Mouse (Mus musculus): Measurements from ENCODE around the gene Mtmr3.

Gene Mtmr3

GRCm38 (mm10) chr11:4482641-4483040 is 112.0 kb downstream of the Mtmr3 start:
- peaks cover 15% of the 10 kb centered on the region for H3K36me3 ChIP-seq (ENCODE audit: control insufficient read depth, insufficient read depth, low read length, poor library complexity, severe bottlenecking)
- no peak for DNase-seq (ENCODE audit: low read depth, low spot score)
- no peaks in the 10 kb centered on the region for H3K27me3 ChIP-seq (ENCODE audit: control insufficient read depth, insufficient read depth, low read length, poor library complexity, severe bottlenecking)

GRCm38 (mm10) chr11:4476184-4476697 is 118.4 kb downstream of the Mtmr3 start:
- no peak for DNase-seq (ENCODE audit: low read depth, low spot score)
- no peaks in the 10 kb centered on the region; the same call in none of the 2 replicates for H3K36me3 ChIP-seq (ENCODE audit: control insufficient read depth, insufficient read depth, low read length, poor library complexity, severe bottlenecking)
- H3K27me3 ChIP-seq (ENCODE audit: control insufficient read depth, insufficient read depth, low read length, poor library complexity, severe bottlenecking), result no peaks in the 10 kb centered on the region

- DNase-seq (ENCODE audit: low read depth, low spot score), result no peak
- Histone ChIP-seq H3K36me3 (ENCODE audit: control insufficient read depth, insufficient read depth, low read length, poor library complexity, severe bottlenecking) (no peaks in the 10 kb centered on the region), H3K27me3 (ENCODE audit: control insufficient read depth, insufficient read depth, low read length, poor library complexity, severe bottlenecking) (no peaks in the 10 kb centered on the region)
Measured at GRCm38 (mm10) chr11:4472464-4473179, 122.0 kb downstream of the Mtmr3 start.

GRCm38 (mm10) chr11:4471734-4472133 is 122.9 kb downstream of the Mtmr3 start:
- H3K36me3 ChIP-seq (ENCODE audit: control insufficient read depth, insufficient read depth, low read length, poor library complexity, severe bottlenecking), result no peaks in the 10 kb centered on the region
- DNase-seq (ENCODE audit: low read depth, low spot score), result no peak

GRCm38 (mm10) chr11:4471251-4471650 is 123.4 kb downstream of the Mtmr3 start:
- no peaks in the 10 kb centered on the region for H3K36me3 ChIP-seq (ENCODE audit: control insufficient read depth, insufficient read depth, low read length, poor library complexity, severe bottlenecking)

More at GRCm38 (mm10) chr11:4471734-4472133, 122.9 kb downstream of the Mtmr3 start:
- H3K27me3 ChIP-seq (ENCODE audit: control insufficient read depth, insufficient read depth, low read length, poor library complexity, severe bottlenecking), result no peaks in the 10 kb centered on the region

GRCm38 (mm10) chr11:4469091-4469490 is 125.6 kb downstream of the Mtmr3 start:
- H3K36me3 ChIP-seq (ENCODE audit: control insufficient read depth, insufficient read depth, low read length, poor library complexity, severe bottlenecking), result no peaks in the 10 kb centered on the region
- no peak for DNase-seq (ENCODE audit: low read depth, low spot score)
- no peaks in the 10 kb centered on the region for H3K27me3 ChIP-seq (ENCODE audit: control insufficient read depth, insufficient read depth, low read length, poor library complexity, severe bottlenecking)

More at GRCm38 (mm10) chr11:4471251-4471650, 123.4 kb downstream of the Mtmr3 start:
- DNase-seq (ENCODE audit: low read depth, low spot score), result no peak
- H3K27me3 ChIP-seq (ENCODE audit: control insufficient read depth, insufficient read depth, low read length, poor library complexity, severe bottlenecking), result no peaks in the 10 kb centered on the region

GRCm38 (mm10) chr11:4467436-4467835 is 127.2 kb downstream of the Mtmr3 start:
- DNase-seq (ENCODE audit: low read depth, low spot score), result no peak
- no peaks in the 10 kb centered on the region for H3K36me3 ChIP-seq (ENCODE audit: control insufficient read depth, insufficient read depth, low read length, poor library complexity, severe bottlenecking)
- H3K27me3 ChIP-seq (ENCODE audit: control insufficient read depth, insufficient read depth, low read length, poor library complexity, severe bottlenecking), result no peaks in the 10 kb centered on the region

- Histone ChIP-seq H3K36me3 (ENCODE audit: control insufficient read depth, insufficient read depth, low read length, poor library complexity, severe bottlenecking) (no peaks in the 10 kb centered on the region), H3K27me3 (ENCODE audit: control insufficient read depth, insufficient read depth, low read length, poor library complexity, severe bottlenecking) (no peaks in the 10 kb centered on the region)
- DNase-seq (ENCODE audit: low read depth, low spot score), result no peak
Measured at GRCm38 (mm10) chr11:4466191-4466590, 128.5 kb downstream of the Mtmr3 start.

- no peaks in the 10 kb centered on the region for H3K36me3 ChIP-seq (ENCODE audit: control insufficient read depth, insufficient read depth, low read length, poor library complexity, severe bottlenecking)
- no peaks in the 10 kb centered on the region for H3K27me3 ChIP-seq (ENCODE audit: control insufficient read depth, insufficient read depth, low read length, poor library complexity, severe bottlenecking)
- DNase-seq (ENCODE audit: low read depth, low spot score), result no peak
Measured at GRCm38 (mm10) chr11:4464616-4465015, 130.0 kb downstream of the Mtmr3 start.

GRCm38 (mm10) chr11:4464186-4464585 is 130.5 kb downstream of the Mtmr3 start:
- H3K36me3 ChIP-seq (ENCODE audit: control insufficient read depth, insufficient read depth, low read length, poor library complexity, severe bottlenecking), result no peaks in the 10 kb centered on the region
- no peak for DNase-seq (ENCODE audit: low read depth, low spot score)
- H3K27me3 ChIP-seq (ENCODE audit: control insufficient read depth, insufficient read depth, low read length, poor library complexity, severe bottlenecking), result no peaks in the 10 kb centered on the region

GRCm38 (mm10) chr11:4462868-4463267 is 131.8 kb downstream of the Mtmr3 start:
- no peak for DNase-seq (ENCODE audit: low read depth, low spot score)
- no peaks in the 10 kb centered on the region for H3K36me3 ChIP-seq (ENCODE audit: control insufficient read depth, insufficient read depth, low read length, poor library complexity, severe bottlenecking)
- no peaks in the 10 kb centered on the region for H3K27me3 ChIP-seq (ENCODE audit: control insufficient read depth, insufficient read depth, low read length, poor library complexity, severe bottlenecking)

- no peak for DNase-seq (ENCODE audit: low read depth, low spot score)
- Histone ChIP-seq H3K27me3 (ENCODE audit: control insufficient read depth, insufficient read depth, low read length, poor library complexity, severe bottlenecking) (no peaks in the 10 kb centered on the region), H3K36me3 (ENCODE audit: control insufficient read depth, insufficient read depth, low read length, poor library complexity, severe bottlenecking) (no peaks in the 10 kb centered on the region)
Measured at GRCm38 (mm10) chr11:4461154-4461553, 133.5 kb downstream of the Mtmr3 start.

- no peaks in the 10 kb centered on the region for H3K36me3 ChIP-seq (ENCODE audit: control insufficient read depth, insufficient read depth, low read length, poor library complexity, severe bottlenecking)
- DNase-seq (ENCODE audit: low read depth, low spot score), result no peak
Measured at GRCm38 (mm10) chr11:4460615-4461014, 134.0 kb downstream of the Mtmr3 start.

GRCm38 (mm10) chr11:4454895-4455535 is 139.6 kb downstream of the Mtmr3 start:
- no peaks in the 10 kb centered on the region for H3K27me3 ChIP-seq (ENCODE audit: control insufficient read depth, insufficient read depth, low read length, poor library complexity, severe bottlenecking)
- no peaks in the 10 kb centered on the region for H3K36me3 ChIP-seq (ENCODE audit: control insufficient read depth, insufficient read depth, low read length, poor library complexity, severe bottlenecking)
- no peak for DNase-seq (ENCODE audit: low read depth, low spot score)

More at GRCm38 (mm10) chr11:4460615-4461014, 134.0 kb downstream of the Mtmr3 start:
- H3K27me3 ChIP-seq (ENCODE audit: control insufficient read depth, insufficient read depth, low read length, poor library complexity, severe bottlenecking), result no peaks in the 10 kb centered on the region

GRCm38 (mm10) chr11:4452467-4453184 is 142.0 kb downstream of the Mtmr3 start:
- no peak for DNase-seq (ENCODE audit: low read depth, low spot score)
- no peaks in the 10 kb centered on the region for H3K27me3 ChIP-seq (ENCODE audit: control insufficient read depth, insufficient read depth, low read length, poor library complexity, severe bottlenecking)
- H3K36me3 ChIP-seq (ENCODE audit: control insufficient read depth, insufficient read depth, low read length, poor library complexity, severe bottlenecking), result no peaks in the 10 kb centered on the region
